Mouse (Mus musculus) embryo, embryonic 11 days (tissue): ENCODE measurements around the gene Ube2c.

ENCODE experiments used
- DNase-seq: peaks from one replicate; pipeline ENCODE4 v3.0.0-alpha.2; 2015

The Ube2c gene

GRCm38 (mm10) chr2:164762593-164762992 lies 7.1 kb upstream of the Ube2c start:
- DNase-seq: no peak

- no peak for DNase-seq
Observed at GRCm38 (mm10) chr2:164765841-164766240, 3.9 kb upstream of the Ube2c start.

DNA sequence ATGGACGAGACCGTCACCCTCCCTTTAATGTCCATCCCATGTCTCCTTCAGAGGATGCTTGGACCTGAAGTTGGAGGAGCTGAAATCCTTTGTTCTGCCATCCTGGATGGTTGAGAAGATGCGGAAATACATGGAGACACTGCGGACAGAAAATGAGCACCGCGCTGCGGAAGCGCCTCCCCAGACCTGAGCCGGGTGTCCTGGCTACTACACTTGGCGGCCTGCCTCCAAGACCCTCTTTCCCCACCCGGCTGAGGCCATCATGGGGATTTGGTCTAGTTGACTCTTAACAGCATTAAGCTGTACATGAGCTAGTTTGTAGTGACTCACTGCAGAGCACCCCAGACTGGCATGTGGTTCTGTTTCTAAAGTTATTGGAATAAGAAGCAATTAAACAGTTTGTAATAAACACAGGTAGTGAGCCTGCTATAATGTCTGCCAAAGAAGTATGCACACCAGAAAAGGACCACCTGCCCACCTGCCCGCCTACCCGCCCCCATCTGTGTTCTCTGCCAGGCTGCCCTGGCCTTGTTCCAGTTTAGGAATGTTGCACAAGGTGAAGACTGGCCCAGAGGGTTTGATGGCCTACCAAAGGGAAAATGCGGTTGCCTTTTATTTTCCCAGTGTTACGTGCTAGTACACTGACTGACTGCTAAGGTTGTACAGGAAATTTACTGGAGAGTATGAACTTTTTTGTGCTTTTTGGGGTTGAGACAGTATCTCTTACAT lies 1.7 kb upstream of the Ube2c start:
- DNase-seq: no peak

GRCm38 (mm10) chr2:164770279-164770678 lies 581 bp downstream of the Ube2c start:
- no peak for DNase-seq

- no peak for DNase-seq
Observed at GRCm38 (mm10) chr2:164771123-164771522, 1.4 kb downstream of the Ube2c start.

- no peak for DNase-seq
Observed at GRCm38 (mm10) chr2:164773229-164773988, 3.7 kb downstream of the Ube2c start.

DNA sequence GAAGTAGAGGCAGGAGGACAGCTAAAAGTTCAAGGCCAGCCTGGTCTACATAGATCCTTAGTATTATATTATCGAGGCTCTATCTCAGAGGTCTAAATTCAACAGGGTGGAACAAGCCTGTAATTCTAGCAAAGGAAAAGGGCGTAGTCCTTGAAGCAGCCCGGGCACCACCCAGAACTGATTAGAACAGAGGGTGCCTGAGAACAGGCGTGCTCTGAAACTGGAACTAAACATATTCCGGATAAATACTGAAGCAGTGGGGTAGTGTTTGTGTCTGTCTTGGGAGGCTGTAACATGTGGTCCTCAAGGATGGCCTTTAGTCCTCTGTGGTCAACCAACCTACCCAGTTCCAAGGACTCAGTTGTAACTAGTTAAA lies 4.3 kb downstream of the Ube2c start:
- DNase-seq: no peak

DNA sequence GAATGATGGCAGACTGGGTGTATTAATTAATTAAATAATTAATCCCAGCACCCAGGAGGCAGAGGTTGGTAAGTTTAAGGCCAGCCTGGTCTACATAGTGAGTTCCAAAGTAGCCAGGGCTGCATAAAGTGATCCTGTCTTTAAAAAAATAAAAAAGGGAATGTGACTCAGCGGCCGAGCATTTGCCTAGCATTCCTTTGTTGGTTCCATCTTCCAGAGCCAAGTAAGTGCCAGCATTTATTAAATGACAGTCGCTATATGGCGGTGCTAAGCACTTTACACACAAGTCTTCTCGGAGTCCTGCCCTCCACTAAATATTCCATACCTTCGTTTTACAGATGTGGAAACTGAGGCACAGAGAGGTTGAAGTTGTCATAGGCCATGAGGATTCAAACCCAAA lies 6.4 kb downstream of the Ube2c start:
- DNase-seq: no peak

- no peak for DNase-seq
Observed at GRCm38 (mm10) chr2:164776801-164777200, 7.1 kb downstream of the Ube2c start.

DNA sequence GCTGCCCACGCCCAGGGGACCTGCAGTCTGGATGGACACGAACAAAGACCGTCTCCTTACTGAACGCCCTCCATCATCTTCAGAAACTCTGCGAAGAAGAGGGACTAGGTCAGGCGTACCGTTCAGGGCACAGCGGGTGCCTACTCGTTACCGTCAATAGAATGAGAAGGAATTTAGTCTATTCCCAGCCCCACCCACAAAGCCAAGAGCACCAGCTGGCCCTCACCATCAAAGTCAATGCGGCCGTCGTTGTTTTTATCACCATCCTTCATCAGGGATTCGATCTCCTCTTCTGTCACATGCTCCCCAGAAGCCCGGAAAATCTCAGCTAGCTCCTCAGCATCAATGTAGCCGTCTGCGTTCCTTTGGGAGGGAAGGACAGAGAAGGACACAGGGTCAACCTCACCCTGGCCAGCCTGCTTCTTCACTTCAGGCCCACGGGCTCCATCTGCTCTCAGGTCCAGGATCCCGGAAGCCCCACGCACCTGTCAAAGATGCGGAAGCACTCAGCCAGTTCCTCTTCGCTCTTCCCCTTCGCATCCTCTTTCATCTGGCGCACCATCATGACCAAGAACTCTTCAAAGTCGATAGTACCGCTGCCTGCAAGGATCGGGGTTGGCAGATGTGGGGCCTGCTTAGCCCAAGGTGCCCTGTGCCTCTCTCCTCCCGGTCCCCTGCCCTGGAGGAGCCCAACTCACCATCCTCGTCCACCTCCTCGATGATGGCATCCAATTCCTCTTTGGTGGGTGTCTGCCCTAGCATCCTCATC lies 7.7 kb downstream of the Ube2c start:
- no peak for DNase-seq

DNA sequence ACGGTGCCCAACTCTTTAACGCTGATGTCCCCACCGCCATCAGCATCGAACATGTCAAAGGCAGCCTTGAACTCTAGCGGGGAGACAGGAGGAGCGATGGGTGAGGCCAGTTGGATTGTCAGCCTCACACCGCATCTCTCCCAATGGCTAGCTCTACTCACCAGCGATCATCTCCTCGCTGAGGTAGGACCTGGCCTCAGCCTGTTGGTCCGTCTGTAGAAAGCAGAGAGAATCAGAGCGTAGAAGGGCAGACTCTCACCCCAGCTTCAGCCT lies 8.3 kb downstream of the Ube2c start:
- no peak for DNase-seq

GRCm38 (mm10) chr2:164778809-164779208 lies 9.1 kb downstream of the Ube2c start:
- DNase-seq: no peak

- no peak for DNase-seq
Observed at GRCm38 (mm10) chr2:164779481-164780086, 9.9 kb downstream of the Ube2c start, which contains the start of gene Tnnc2. TSS of gene Tnnc2 (minus strand) at chr2:164779967.

DNA sequence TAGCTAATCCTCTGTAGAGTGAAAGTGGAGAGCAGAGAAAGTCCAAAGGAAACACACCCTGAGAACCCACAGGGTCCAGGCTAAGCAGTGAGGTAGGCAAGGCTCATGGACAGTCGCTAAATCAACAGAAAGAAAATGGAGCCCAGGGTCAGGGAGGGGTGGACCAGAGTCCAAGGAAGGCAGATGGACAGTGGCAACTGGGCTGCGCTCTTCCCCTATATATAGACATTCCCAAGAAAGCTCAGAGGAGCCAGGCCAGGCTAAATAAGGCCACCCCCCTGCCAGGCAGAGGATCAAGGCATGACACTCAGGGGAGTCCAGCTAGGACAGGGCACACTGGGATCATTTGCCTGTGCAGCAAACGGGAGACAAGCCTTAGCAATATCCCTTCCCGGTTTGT lies 12.2 kb downstream of the Ube2c start:
- DNase-seq: no peak

DNA sequence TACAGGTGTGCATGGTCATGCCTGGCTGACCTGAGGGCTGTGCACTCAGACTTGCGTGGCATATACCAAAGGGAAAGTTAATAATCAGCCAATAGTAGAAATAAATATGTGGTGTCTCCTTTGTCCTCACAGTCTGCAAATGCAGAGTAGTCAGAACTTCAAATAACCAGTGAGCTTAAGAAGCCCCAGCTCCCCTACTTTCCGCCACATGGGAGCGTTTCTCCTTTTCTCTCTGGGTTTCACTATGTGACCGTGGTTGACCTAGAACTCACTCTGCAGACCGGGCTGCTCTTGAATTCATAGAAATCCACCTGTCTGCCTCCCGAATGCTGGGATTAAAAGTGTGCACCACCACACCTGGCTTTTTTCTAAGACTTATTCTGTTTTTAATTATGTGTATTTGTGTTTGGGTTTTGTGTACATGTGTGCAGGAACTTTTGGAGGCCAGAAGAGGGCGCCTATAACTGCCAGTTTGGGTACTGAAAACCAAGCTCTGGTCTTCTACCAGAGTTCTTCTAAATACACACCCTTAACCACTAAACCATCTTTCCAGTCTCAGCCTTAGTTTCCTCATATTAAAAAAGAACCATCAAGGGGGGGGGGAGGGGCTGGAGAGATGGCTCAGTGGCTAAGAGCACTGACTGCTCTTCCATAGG lies 14.4 kb downstream of the Ube2c start:
- no peak for DNase-seq

DNA sequence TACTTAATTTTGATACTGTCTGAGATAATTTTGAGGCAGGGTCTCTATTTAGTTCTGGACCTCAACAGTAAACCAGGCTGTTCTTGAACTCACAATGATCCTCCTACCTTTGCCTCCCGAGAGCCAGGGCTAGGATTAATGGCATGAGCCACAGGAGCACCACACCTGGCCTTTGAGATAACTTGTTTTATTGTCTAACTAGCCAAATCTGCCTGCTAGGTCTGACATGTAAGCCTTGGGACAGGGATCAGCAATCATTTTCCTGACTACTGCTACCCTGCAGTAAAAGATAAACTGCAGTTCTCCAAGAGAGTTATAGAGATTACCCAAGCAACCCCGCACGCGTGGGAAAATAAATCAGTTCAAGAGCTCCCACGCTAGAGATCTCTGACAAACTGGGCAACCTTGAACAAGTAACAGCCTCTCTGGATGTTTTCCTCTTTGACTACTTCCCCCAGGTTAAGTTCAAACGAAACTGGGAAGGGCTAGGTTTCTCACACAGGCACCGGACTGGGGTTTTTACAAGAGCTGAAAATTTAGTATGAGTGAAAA lies 15.2 kb downstream of the Ube2c start:
- DNase-seq: peak; percentile 26

DNA sequence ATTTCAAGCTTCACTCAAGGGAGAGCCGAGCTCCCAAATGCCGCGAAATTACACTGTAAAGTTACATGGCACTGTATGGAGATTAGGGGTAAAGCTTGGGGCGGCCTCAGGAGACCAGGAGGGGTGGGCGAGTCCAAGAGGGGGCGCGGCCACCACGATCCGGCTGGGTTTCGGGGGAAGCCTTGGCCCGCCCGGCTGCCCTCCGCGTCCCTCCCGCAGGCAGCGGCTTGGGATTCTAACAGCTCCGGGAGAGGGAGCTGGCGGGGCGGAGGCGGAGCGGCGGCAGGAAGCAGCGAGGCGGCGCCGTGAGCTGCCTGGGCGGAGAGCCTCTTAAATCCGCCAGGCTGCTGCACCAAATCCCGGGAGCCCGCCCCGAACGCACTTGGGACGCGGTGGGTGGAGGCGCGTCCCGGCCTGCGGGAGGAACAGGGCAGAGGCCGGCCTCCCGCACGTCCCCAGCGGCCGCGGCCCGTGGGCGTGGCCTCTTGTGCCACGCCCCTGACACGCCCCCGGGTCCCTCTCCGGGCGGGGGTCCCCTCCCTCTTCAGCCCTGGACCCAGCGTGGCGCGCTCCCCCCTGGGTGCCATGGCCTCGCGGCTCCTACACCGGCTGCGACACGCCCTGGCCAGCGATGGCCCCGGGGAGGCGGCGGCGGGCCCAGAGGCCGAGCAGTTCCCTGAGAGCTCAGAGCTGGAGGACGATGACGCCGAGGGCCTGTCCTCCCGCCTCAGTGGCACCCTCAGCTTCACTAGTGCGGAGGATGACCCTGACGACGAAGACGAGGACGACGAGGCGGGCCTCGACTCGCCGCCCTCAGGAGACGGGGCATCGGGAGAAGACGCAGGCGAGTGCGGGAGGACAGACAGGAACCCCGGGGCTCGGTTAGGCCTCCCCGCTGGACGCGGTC lies 16.0 kb downstream of the Ube2c start, which contains the start of gene Snx21:
Gene Snx21 (plus strand): TSS at position 343 of the 907 bp plus-strand sequence.
- peak; percentile 92 for DNase-seq

- peak; percentile 43 for DNase-seq
Observed at GRCm38 (mm10) chr2:164786388-164786885, 16.7 kb downstream of the Ube2c start.

GRCm38 (mm10) chr2:164787032-164787431 lies 17.3 kb downstream of the Ube2c start:
- no peak for DNase-seq

- DNase-seq: no peak
Observed at GRCm38 (mm10) chr2:164787779-164788178, 18.1 kb downstream of the Ube2c start.

GRCm38 (mm10) chr2:164788411-164788810 lies 18.7 kb downstream of the Ube2c start:
- DNase-seq: no peak
